Mouse (Mus musculus) liver, adult 2 months (tissue): Measurements from ENCODE around the gene Nav2.

Experiments
- CTCF ChIP-seq: fragments of 200-500 bp; IDR thresholded peaks from 2 replicates; pipeline ENCODE4 v1.5.1; 2011; ENCODE audit warnings: low read depth, low read length, control low read depth
- POLR2A ChIP-seq: fragments of 200-500 bp; IDR thresholded peaks from 2 replicates; pipeline ENCODE4 v1.6.1; 2011; ENCODE audit warnings: low read length, control low read depth; ENCODE audit not compliant: insufficient read depth; ENCODE audit errors: extremely low read depth

GRCm38 (mm10) chr7:49504297-49504696 is 595.8 kb downstream of the Nav2 start:
- TF ChIP-seq POLR2A (no peak), CTCF (no peak)
